In the genomic region with DNA sequence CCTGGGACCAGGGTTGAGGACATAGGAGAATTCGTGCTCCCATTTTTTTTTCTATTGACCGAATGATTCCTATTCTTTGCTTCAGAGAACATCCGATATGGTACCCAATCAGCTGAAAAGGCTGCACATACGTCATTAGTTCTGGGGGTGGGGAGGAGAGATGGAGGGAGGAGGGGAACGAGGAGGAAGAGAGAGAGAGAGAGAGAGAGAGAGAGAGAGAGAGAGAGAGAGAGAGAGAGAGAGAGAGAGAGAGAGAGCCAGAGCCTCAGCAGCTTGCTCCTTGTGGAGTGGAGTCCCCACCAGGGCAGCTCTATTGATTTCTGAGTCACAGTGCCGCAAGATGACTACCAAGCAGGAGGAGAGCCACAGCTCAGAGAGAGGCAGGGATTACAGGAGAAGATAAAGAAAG, we compare ENCODE assay signal across 9 mouse cellular contexts. TPM values are rescaled to one million over a fixed set of nuclear protein-coding genes. Genes with fewer than 3 reads are reported as not detected.
A peak's percentile ranks its signal among the peaks of the same experiment; 100 is the strongest.
DNase-seq lines count a peak whose midpoint lies in the region; ATAC-seq and TF ChIP-seq lines count a peak whose summit lies in the region.
"Had no signal": no experiment of that assay in that cellular context is flagged by ENCODE, and none has a peak within 500 bp of the region (broad histone marks: within the 10 kb centered on the region; RNA-seq: fewer than 3 reads in every experiment).

No protein-coding gene starts in this region.

- H3K4me1 ChIP-seq in midbrain, embryonic 13.5 days (replicated peaks): peaks cover 23% of the 10 kb centered on the region

- TF ChIP-seq CTCF in brain, embryonic 14.5 days (IDR thresholded peaks at IDR 0.05; ENCODE audit: borderline replicate concordance, extremely low read depth, insufficient read depth, insufficient read length): no peak

- no peaks in the 10 kb centered on the region for H3K36me3 ChIP-seq in midbrain, embryonic 13.5 days

- no peaks in the 10 kb centered on the region for H3K9me3 ChIP-seq in midbrain, embryonic 13.5 days

- ATAC-seq in midbrain, embryonic 13.5 days: peak; percentile 75
- ATAC-seq in megakaryocyte progenitor cell, adult 5-6 weeks (replicated peaks; ENCODE audit: poor library complexity): no peak

- peak overlapping the region; percentile 34; the same call in 1 of the 2 replicates for H3K9ac ChIP-seq in midbrain, embryonic 13.5 days (replicated peaks)

- H3K27me3 ChIP-seq in midbrain, embryonic 13.5 days: no peaks in the 10 kb centered on the region

- H3K27ac ChIP-seq in midbrain, embryonic 13.5 days: peak overlapping the region; percentile 99

- H3K4me3 ChIP-seq in midbrain, embryonic 13.5 days (replicated peaks): peak overlapping the region; percentile 28

- WGBS in midbrain, embryonic 13.5 days: 1% methylated on average over 6 of the region's 6 CpGs

- peak; percentile 44; the same call in 1 of the 2 replicates for TF ChIP-seq POLR2A in brain, embryonic 14.5 days (IDR thresholded peaks at IDR 0.05; ENCODE audit: borderline replicate concordance, extremely low read depth, insufficient read depth, insufficient read length, poor library complexity, severe bottlenecking)

- peak overlapping the region; percentile 50 for H3K4me2 ChIP-seq in midbrain, embryonic 13.5 days (replicated peaks)

- peak; percentile 97 for DNase-seq in brain, embryonic 14.5 days (ENCODE audit: low read depth)
- DNase-seq in cerebellum, postnatal 25 days: peak; percentile 75 to 79
- peak; percentile 60 to 64 for DNase-seq in frontal cortex, postnatal 36 days (ENCODE audit: low spot score in 2 of 2)
- DNase-seq in urinary bladder, postnatal 25 days (ENCODE audit: low spot score): no peak
- DNase-seq in urinary bladder, adult 18-20 months (ENCODE audit: low spot score in 2 of 2): no peak
- DNase-seq in heart, adult 18-20 months: no peak
- DNase-seq: heart, postnatal 10 days had no signal

RNA-seq across cellular contexts. Expression of gene Myt1l, which starts 1.9 kb away (rescaled TPM):
- polyA plus RNA-seq in brain, embryonic 14.5 days (2012; rRNA removed): 47.0 and 86.4 TPM in 2 replicates
- polyA plus RNA-seq in midbrain, embryonic 13.5 days (2015; fragmentation: Nextera tagmentation; extraction: Ambion mirVana): 177 and 191 TPM in 2 replicates
- not detected for total RNA-seq in heart, adult 18-20 months (2021)
- not detected in 2 replicates for total RNA-seq in megakaryocyte progenitor cell, adult 5-6 weeks (2015)
- not detected in 2 replicates for total RNA-seq in megakaryocyte progenitor cell, adult 5-6 weeks (2017)

Comparison
In these comparisons a context has a peak if more than half of its experiments do, and no peak if none do; other contexts are left out.
1. DNase-seq: peak in brain, embryonic 14.5 days (single experiment), cerebellum, postnatal 25 days (2 of 2) and frontal cortex, postnatal 36 days (2 of 2); none in urinary bladder, postnatal 25 days (single experiment), urinary bladder, adult 18-20 months (0 of 2) and heart, adult 18-20 months (0 of 2).